Mouse (Mus musculus): ENCODE data around the gene Tlr9.

The Tlr9 gene

GRCm38 (mm10) chr9:106268421-106268820, 46.0 kb downstream of the Tlr9 start:
- DNase-seq (ENCODE audit: low read depth, low spot score): no peak

- DNase-seq (ENCODE audit: low read depth, low spot score): no peak
These were observed 46.8 kb downstream of the Tlr9 start for GRCm38 (mm10) chr9:106269076-106269788.

- DNase-seq (ENCODE audit: low read depth, low spot score): no peak
These were observed 47.5 kb downstream of the Tlr9 start for GRCm38 (mm10) chr9:106269879-106270278.

- no peak for DNase-seq (ENCODE audit: low read depth, low spot score)
These were observed 48.3 kb downstream of the Tlr9 start for GRCm38 (mm10) chr9:106270656-106271055.

- no peak for DNase-seq (ENCODE audit: low read depth, low spot score)
These were observed 49.9 kb downstream of the Tlr9 start for GRCm38 (mm10) chr9:106272288-106272687.

- DNase-seq (ENCODE audit: low read depth, low spot score): no peak
These were observed 50.9 kb downstream of the Tlr9 start for GRCm38 (mm10) chr9:106273276-106273675.

- DNase-seq (ENCODE audit: low read depth, low spot score): no peak
These were observed 51.4 kb downstream of the Tlr9 start for GRCm38 (mm10) chr9:106273791-106274190.

GRCm38 (mm10) chr9:106274652-106275180, 52.3 kb downstream of the Tlr9 start:
- DNase-seq (ENCODE audit: low read depth, low spot score): no peak

GRCm38 (mm10) chr9:106275806-106276205, 53.4 kb downstream of the Tlr9 start:
- DNase-seq (ENCODE audit: low read depth, low spot score): no peak

Data from WW6 (cell line).